Mouse (Mus musculus) C2C12 (cell line): ENCODE data around the gene Ror1.

Source experiments
- CTCF ChIP-seq: IDR thresholded peaks from one replicate; pipeline ENCODE4 v1.5.1; 2011; ENCODE audit not compliant: control insufficient read depth, insufficient read depth, insufficient read length
- USF1 ChIP-seq: IDR thresholded peaks from one replicate; pipeline ENCODE4 v1.6.1; 2011; ENCODE audit warnings: low read depth, mild to moderate bottlenecking, control low read depth, moderate library complexity

GRCm38 (mm10) chr4:100107593-100107992 is 12.0 kb downstream of the Ror1 start:
- TF ChIP-seq CTCF (no peak), USF1 (no peak)
